Mouse (Mus musculus) cerebellum, postnatal 10 days (tissue): Measurements from ENCODE around the gene Sema3a.
"Not testable (repeated sequence)": the region's sequence is repeated elsewhere in the genome, so short reads cannot be mapped to it uniquely, and the experiment has no call there.

ENCODE experiments used
- DNase-seq, 2 experiments: peaks; one replicate each; pipeline ENCODE4 v3.0.0; 2021; ENCODE audit warnings: mixed read lengths in 2 of 2

Sema3a gene

GRCm38 (mm10) chr5:13573867-13574266 is 448.7 kb downstream of the Sema3a start:
- no peak for DNase-seq

GRCm38 (mm10) chr5:13579123-13579522 is 453.9 kb downstream of the Sema3a start:
- DNase-seq, result peak; percentile 83 to 86

- DNase-seq, result peak; percentile 39 to 51
These were observed 460.5 kb downstream of the Sema3a start for GRCm38 (mm10) chr5:13585559-13586207.

DNA sequence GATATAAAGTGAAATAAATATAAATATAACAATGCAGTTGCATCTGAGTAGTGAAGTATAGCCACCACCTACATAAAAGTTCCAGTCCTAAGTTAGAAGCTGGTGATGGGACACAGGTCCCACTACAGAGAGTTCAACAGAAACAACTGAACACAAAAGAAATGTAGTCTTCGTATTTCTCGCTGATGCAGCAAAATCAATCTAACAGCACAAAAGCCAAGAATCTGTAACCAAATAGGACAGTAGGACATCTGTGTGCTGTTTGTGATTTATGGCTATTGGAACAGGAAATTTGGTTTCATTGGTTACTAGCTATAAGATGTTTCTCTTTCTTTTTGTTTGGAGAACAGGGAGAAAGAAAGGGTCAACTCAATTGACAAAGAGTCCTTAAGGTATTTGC is 469.2 kb downstream of the Sema3a start:
- no peak for DNase-seq

- no peak for DNase-seq
These were observed 486.4 kb downstream of the Sema3a start for GRCm38 (mm10) chr5:13611631-13612030.

GRCm38 (mm10) chr5:13612088-13612487 is 486.9 kb downstream of the Sema3a start:
- DNase-seq, result no peak

- DNase-seq, result not testable (repeated sequence)
These were observed 489.4 kb downstream of the Sema3a start for GRCm38 (mm10) chr5:13614575-13614974.

DNA sequence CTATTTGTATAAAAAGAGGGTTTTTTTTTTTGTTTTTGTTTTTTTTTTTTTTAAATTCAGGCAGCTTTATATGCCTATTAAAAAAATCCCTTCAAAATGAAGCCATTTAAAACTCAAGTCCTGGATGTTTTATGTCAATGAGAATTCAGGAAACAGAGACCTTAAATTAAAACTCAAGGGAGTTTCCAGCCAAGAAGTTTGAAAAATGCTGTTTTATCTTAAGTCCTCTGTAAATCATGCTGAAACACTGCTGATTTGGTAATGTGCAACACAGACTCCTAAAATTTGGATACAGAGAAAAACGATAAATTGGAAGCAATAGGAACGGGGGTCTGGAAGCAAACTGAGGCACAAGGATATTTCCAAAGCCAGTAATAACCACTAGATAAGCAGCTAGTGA is 490.7 kb downstream of the Sema3a start:
- no peak for DNase-seq

DNA sequence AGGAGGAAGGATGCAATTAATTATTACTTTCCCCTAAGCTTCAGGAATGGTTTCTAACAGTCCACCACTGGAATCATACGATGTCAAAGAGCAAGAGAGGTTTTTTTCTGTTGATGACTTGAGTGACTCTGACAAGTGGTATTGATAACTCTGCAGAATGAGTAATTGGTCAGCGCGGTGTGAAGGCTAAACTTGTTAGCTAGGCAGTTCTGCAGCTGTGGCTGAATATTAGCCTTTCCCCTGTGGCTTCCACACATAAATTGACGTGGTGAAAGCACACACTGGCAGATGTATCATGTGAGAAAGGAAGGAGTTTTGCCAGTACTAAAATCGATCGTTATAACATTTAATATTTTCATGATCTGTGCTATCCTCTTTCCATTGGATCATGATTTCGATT is 497.4 kb downstream of the Sema3a start:
- DNase-seq, result no peak

GRCm38 (mm10) chr5:13624754-13625153 is 499.5 kb downstream of the Sema3a start:
- peak; percentile 8 for DNase-seq

DNA sequence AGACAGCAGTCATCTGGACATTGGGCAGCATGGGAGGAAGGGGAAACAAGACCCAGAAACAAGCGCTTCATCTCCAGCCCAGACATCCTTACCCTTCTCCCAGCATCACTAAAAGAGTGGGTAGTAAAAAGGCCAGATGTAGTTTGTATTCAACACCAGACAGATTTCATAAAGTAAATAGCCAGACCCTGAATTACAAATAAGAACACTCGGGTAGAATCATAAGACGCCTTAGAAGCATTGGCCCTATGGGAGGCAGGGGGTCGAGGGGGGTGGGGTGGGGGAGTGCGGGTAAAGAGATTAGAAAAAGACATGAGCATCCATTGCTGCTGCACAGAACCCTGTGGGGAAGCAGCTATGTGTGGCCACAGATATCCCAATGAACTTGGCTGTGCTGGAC is 500.9 kb downstream of the Sema3a start:
- no peak for DNase-seq

GRCm38 (mm10) chr5:13628606-13629311 is 503.5 kb downstream of the Sema3a start:
- peak; percentile 91 to 94 for DNase-seq

GRCm38 (mm10) chr5:13629916-13630315 is 504.7 kb downstream of the Sema3a start:
- peak in 1 of 2 experiments; percentile 5 for DNase-seq

GRCm38 (mm10) chr5:13630692-13631091 is 505.5 kb downstream of the Sema3a start:
- DNase-seq, result peak in 1 of 2 experiments; percentile 20

DNA sequence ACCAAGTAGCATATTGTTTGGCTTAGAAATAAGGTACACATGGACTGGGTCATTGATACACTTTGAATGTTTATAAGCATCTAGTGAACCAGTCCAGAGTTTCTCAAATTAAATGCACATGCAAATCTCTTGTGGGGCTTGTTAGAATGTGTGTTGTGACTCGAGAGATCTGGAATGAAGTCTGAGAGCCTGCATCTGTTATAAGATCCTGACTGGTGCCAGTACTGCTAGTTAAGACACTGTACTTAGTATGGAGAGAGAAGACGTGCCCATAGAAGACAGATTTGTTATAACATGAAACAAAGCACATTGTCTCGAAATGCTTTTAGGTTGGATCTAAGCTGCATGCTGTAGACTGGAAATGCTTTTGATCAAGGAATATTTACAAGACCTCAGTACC is 511.0 kb downstream of the Sema3a start:
- no peak for DNase-seq
